Mouse (Mus musculus) testis, adult 2 months (tissue): ENCODE results near the gene Mbnl2. TPM values are rescaled to one million over a fixed set of nuclear protein-coding genes. Genes with fewer than 3 reads are reported as not detected.

ENCODE experiments used
- H3K27ac ChIP-seq: fragments of 200-500 bp; 2 replicates; pipeline ENCODE4 v1.5.1; 2012; ENCODE audit warnings: low read depth, low read length; ENCODE audit not compliant: control insufficient read depth, insufficient read depth
- H3K27me3 ChIP-seq: fragments of 200-500 bp; 2 replicates; pipeline ENCODE4 v1.6.1; 2012; ENCODE audit warnings: mild to moderate bottlenecking, low read length, moderate library complexity; ENCODE audit not compliant: control insufficient read depth, insufficient read depth
- H3K36me3 ChIP-seq: fragments of 200-500 bp; 2 replicates; pipeline ENCODE4 v1.6.1; 2012; ENCODE audit warnings: mild to moderate bottlenecking, low read length; ENCODE audit not compliant: control insufficient read depth, insufficient read depth
- H3K4me1 ChIP-seq: fragments of 200-500 bp; 2 replicates; pipeline ENCODE4 v1.6.1; 2012; ENCODE audit warnings: low read length; ENCODE audit not compliant: control insufficient read depth, insufficient read depth
- H3K4me3 ChIP-seq: fragments of 200-500 bp; 2 replicates; pipeline ENCODE4 v1.5.1; 2012; ENCODE audit warnings: low read depth, mild to moderate bottlenecking, low read length, moderate library complexity, mixed read lengths; ENCODE audit not compliant: control insufficient read depth
- CTCF ChIP-seq: fragments of 200-500 bp; IDR thresholded peaks from 2 replicates; pipeline ENCODE4 v1.5.1; 2012; ENCODE audit warnings: low read depth, mild to moderate bottlenecking, inconsistent platforms, low read length, moderate library complexity; ENCODE audit not compliant: control insufficient read depth, insufficient read depth, insufficient replicate concordance
- POLR2A ChIP-seq: fragments of 200-500 bp; IDR thresholded peaks from 2 replicates; pipeline ENCODE4 v1.6.1; 2012; ENCODE audit warnings: low read depth, mild to moderate bottlenecking, inconsistent platforms, low read length, moderate library complexity; ENCODE audit not compliant: control insufficient read depth
- polyA plus RNA-seq: library from polyadenylated mRNA; depleted of rRNA; stranded (reverse); fragments of >200 nt; gene quantifications from 2 replicates; pipeline ENCODE4 v1.2.3, GENCODE M21; 2012

The Mbnl2 gene
- polyA plus RNA-seq, 1 experiment = 14.7 TPM

DNA sequence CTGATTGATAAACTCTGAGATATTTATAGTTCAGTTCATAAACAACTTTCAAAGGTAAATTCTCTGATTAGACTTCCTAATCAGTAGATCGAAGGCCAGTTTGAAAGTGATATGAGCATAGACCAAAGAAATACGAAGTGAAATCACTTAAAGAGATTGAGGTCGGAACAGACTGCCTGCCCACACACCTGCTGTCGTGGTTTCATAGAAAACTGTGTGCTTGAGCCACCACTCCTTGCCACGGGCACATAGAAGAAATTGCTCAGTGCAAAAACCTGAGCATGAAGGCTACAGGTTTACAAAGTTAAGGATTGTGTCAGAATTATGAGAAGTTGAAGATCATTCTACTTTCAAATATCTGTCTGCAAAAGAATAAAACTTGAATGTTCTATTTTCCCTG, 153.0 kb downstream of the Mbnl2 start:
- no peaks in the 10 kb centered on the region for H3K27me3 ChIP-seq
- TF ChIP-seq CTCF (no peak), POLR2A (no peak)
- no peak overlapping the region for H3K4me3 ChIP-seq
- H3K27ac ChIP-seq = no peak overlapping the region
- H3K4me1 ChIP-seq = no peaks in the 10 kb centered on the region
- H3K36me3 ChIP-seq = no peaks in the 10 kb centered on the region

DNA sequence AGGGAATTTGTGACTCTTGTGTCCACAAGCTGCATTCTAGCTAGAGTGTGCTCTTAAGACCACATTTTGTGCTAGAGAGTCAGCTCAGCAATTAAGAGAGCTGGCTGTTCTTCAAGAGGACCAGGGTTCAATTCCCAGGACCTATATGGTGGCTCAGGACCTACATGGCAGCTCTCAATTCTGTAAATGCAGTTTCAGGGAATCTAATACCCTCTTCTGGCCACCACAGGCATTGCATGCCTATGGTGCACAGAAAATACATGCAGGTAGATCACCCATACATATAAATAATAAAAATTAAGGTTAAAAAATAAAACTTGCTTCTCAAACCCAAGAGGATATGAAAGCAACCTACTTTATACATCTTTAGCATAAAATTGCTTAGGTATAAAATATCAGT, 157.3 kb downstream of the Mbnl2 start:
- no peaks in the 10 kb centered on the region for H3K27me3 ChIP-seq
- no peaks in the 10 kb centered on the region for H3K4me1 ChIP-seq
- no peak overlapping the region for H3K4me3 ChIP-seq
- no peak overlapping the region for H3K27ac ChIP-seq
- no peaks in the 10 kb centered on the region for H3K36me3 ChIP-seq
- no peak for TF ChIP-seq POLR2A
- no peak for TF ChIP-seq CTCF

DNA sequence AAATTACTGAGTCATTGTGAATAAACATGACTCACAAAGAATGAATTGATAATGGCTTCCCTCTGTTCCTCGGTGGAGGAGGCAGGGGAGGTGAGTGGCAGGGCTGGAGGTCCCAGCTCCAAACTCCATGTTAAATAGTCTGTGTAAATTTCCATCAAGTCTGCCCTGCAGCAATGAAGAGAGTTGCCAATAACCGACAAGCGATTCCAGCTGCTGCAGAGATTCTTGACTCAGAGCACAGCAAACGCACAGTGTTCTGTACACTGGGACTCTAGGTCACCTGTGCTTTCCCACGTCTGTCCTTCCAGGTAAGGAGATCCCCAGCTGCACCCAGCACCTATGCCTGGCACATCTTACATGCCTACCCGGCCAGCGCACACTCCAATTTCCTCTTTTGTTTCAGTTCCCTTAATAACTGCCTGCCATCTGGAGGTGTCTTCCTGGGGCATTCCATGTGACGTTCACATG, 158.5 kb downstream of the Mbnl2 start:
- Histone ChIP-seq H3K27ac (no peak overlapping the region), H3K27me3 (no peaks in the 10 kb centered on the region), H3K4me3 (no peak overlapping the region), H3K36me3 (no peaks in the 10 kb centered on the region), H3K4me1 (no peaks in the 10 kb centered on the region)
- TF ChIP-seq POLR2A (no peak), CTCF (no peak)

DNA sequence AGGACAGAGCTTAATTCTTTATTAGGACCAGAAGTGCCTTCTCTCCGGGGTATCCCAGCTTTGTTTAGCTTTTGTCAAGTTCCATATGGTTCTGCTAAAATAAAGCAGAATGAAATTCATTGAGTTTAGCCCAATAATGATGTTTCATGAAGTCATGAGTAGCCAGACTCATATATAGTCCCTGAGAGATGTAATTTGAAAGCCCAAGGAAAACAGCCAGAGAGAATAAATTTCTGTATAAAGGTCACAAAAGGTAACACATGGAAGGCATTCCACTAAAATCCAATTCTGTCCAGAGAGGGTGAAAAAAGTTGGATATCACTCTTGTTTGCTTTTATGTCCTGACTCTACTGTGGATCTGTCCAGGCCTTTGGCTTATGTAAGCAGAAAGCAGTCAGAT, 159.4 kb downstream of the Mbnl2 start:
- H3K36me3 ChIP-seq = no peaks in the 10 kb centered on the region
- no peaks in the 10 kb centered on the region for H3K27me3 ChIP-seq
- H3K4me3 ChIP-seq = no peak overlapping the region
- no peaks in the 10 kb centered on the region for H3K4me1 ChIP-seq
- H3K27ac ChIP-seq = no peak overlapping the region
- TF ChIP-seq CTCF (no peak), POLR2A (no peak)

DNA sequence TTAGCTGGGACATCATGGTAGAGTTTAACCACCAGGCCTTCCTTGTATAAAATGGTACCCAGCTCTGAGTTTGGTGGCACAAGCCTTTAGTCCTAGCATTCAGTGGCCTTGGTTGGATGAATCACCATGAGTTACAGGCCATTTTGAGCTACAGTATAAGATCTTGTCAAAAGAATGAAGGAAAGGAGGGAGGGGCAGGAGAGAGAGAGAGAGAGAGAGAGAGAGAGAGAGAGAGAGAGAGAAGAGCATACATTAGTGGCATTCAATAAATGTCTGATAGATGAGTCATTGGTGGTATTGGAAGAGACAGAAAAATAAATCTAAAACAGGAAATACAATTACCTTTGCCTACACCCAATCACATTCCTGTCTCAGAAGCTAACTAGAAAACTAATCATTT, 165.2 kb downstream of the Mbnl2 start:
- H3K27me3 ChIP-seq = no peaks in the 10 kb centered on the region
- TF ChIP-seq CTCF (no peak), POLR2A (no peak)
- H3K27ac ChIP-seq = no peak overlapping the region
- no peak overlapping the region for H3K4me3 ChIP-seq
- no peaks in the 10 kb centered on the region for H3K36me3 ChIP-seq
- no peaks in the 10 kb centered on the region for H3K4me1 ChIP-seq

DNA sequence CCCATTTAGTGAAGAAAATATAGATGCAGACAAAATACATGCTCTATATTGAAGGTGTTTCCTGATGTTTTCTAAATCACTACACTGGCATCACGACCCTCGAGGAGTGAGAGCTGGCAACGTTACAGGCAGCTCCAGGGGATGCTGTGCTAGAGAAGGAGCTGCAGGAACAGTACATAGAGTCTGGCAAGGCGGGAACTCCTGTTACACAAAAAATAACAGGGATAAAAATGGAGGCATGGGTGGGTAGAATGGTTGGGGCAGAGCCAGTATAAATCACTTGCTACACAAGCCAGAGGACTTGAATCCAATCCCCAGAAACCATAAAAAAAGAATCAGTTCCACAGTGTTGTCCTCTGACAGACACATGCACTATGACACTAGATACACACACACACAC, 165.8 kb downstream of the Mbnl2 start:
- H3K4me3 ChIP-seq = no peak overlapping the region
- H3K36me3 ChIP-seq = no peaks in the 10 kb centered on the region
- H3K27me3 ChIP-seq = no peaks in the 10 kb centered on the region
- TF ChIP-seq CTCF = no peak
- no peak overlapping the region for H3K27ac ChIP-seq
- H3K4me1 ChIP-seq = no peaks in the 10 kb centered on the region

DNA sequence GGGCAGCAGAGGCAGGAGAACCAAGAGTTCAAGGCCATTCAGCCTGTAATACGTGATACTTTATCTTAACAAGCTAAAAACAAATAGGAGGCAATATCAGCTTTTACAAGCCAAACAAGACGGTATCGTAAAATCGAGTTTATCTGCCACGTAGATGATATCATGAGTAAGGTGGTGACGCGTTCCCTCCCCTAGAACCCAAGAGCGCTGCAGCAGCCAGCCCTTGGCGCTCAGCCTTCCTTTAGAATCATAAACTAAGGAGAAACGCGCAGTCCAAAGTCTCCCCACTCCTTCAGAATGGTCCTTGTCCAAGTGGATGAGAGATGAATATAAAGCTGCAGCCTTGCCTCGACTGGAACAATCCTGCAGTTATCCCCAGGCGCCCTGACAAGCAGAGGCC, 166.4 kb downstream of the Mbnl2 start:
- H3K27me3 ChIP-seq = no peaks in the 10 kb centered on the region
- no peak overlapping the region for H3K27ac ChIP-seq
- H3K4me3 ChIP-seq = no peak overlapping the region
- H3K4me1 ChIP-seq = no peaks in the 10 kb centered on the region
- H3K36me3 ChIP-seq = no peaks in the 10 kb centered on the region
- no peak for TF ChIP-seq CTCF
- no peak for TF ChIP-seq POLR2A

DNA sequence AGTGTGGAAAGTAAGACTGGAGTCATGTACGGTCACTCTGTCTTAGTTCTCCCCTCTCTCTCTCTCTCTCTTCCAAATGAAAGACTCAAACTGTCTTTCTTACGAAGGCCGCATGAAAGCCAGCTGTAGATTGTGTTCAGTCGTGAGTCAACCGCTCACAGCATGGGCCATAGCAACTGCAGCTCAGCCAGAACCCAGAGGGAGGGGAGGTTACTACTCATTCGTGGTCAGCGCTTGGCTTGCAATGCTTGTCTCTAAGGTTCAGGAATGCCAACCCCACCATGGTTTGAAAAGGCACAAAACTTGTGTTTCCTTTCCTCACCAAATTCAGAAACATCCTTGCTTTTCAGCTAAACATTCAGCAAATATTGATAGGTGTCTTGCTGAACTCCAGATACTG, 178.8 kb downstream of the Mbnl2 start:
- H3K36me3 ChIP-seq = no peaks in the 10 kb centered on the region
- H3K4me3 ChIP-seq = no peak overlapping the region
- TF ChIP-seq CTCF (no peak), POLR2A (no peak)
- H3K27ac ChIP-seq = no peak overlapping the region
- no peaks in the 10 kb centered on the region for H3K4me1 ChIP-seq
- H3K27me3 ChIP-seq = no peaks in the 10 kb centered on the region
